Mouse (Mus musculus) macrophage (primary cell): ENCODE data around the gene Zc3h12c. TPM values are rescaled to one million over a fixed set of nuclear protein-coding genes. Genes with fewer than 3 reads are reported as not detected.

ENCODE experiments used
- H3K27ac ChIP-seq: fragments of 350-480 bp; formaldehyde crosslinking; 2 replicates; pipeline ENCODE4 v1.9.0; 2021
- H3K36me3 ChIP-seq: fragments of 350-480 bp; formaldehyde crosslinking; 2 replicates; pipeline ENCODE4 v1.9.0; 2021; ENCODE audit errors: inconsistent target
- H3K4me3 ChIP-seq: fragments of 350-480 bp; formaldehyde crosslinking; 2 replicates; pipeline ENCODE4 v1.9.0; 2021; ENCODE audit errors: inconsistent target
- H3K79me2 ChIP-seq: fragments of 350-480 bp; formaldehyde crosslinking; 2 replicates; pipeline ENCODE4 v1.9.0; 2021; ENCODE audit errors: inconsistent target
- WGBS: methylation state at CpG from one replicate; pipeline ENCODE4 v1.1.7; 2026; ENCODE audit warnings: inconsistent platforms; ENCODE audit not compliant: missing documents; 5-methylcytosine and 5-hydroxymethylcytosine counted together
- polyA plus RNA-seq: library from polyadenylated mRNA; stranded (reverse); fragments of 250-400 nt; gene quantifications from 3 replicates; pipeline ENCODE4 v1.2.4, GENCODE M21; 2018; ENCODE audit warnings: inconsistent platforms

Gene Zc3h12c
- polyA plus RNA-seq, 1 experiment from 2014 or later: 2.5 TPM

- H3K79me2 ChIP-seq: no peaks in the 10 kb centered on the region
- no peak overlapping the region for H3K4me3 ChIP-seq
- H3K27ac ChIP-seq: no peak overlapping the region
- 92% methylated on average over 9 of the region's 9 CpGs for WGBS
- no peaks in the 10 kb centered on the region for H3K36me3 ChIP-seq
Measured at GRCm38 (mm10) chr9:52103448-52104224, 64.7 kb downstream of the Zc3h12c start.

GRCm38 (mm10) chr9:52102060-52102844 is 66.1 kb downstream of the Zc3h12c start:
- Histone ChIP-seq H3K27ac (no peak overlapping the region), H3K4me3 (no peak overlapping the region), H3K79me2 (no peaks in the 10 kb centered on the region), H3K36me3 (no peaks in the 10 kb centered on the region)
- 74% methylated on average over 13 of the region's 13 CpGs for WGBS

- no peaks in the 10 kb centered on the region for H3K79me2 ChIP-seq
- no peak overlapping the region for H3K27ac ChIP-seq
- WGBS: 94% methylated on average over 14 of the region's 14 CpGs
- no peak overlapping the region for H3K4me3 ChIP-seq
- H3K36me3 ChIP-seq: no peaks in the 10 kb centered on the region
Measured at GRCm38 (mm10) chr9:52100426-52100825, 67.9 kb downstream of the Zc3h12c start.

GRCm38 (mm10) chr9:52098600-52098999 is 69.8 kb downstream of the Zc3h12c start:
- H3K27ac ChIP-seq: no peak overlapping the region
- WGBS: 3% methylated on average over 7 of the region's 7 CpGs
- H3K79me2 ChIP-seq: no peaks in the 10 kb centered on the region
- no peaks in the 10 kb centered on the region for H3K36me3 ChIP-seq
- no peak overlapping the region for H3K4me3 ChIP-seq

GRCm38 (mm10) chr9:52097386-52097785 is 71.0 kb downstream of the Zc3h12c start:
- Histone ChIP-seq H3K79me2 (no peaks in the 10 kb centered on the region), H3K36me3 (no peaks in the 10 kb centered on the region), H3K27ac (no peak overlapping the region), H3K4me3 (no peak overlapping the region)
- WGBS: 100% methylated on average over 1 of the region's 1 CpGs

- H3K36me3 ChIP-seq: no peaks in the 10 kb centered on the region
- no peaks in the 10 kb centered on the region for H3K79me2 ChIP-seq
- peak overlapping the region; percentile 32 for H3K27ac ChIP-seq
- H3K4me3 ChIP-seq: no peak overlapping the region
- 22% methylated on average over 3 of the region's 3 CpGs for WGBS
Measured at GRCm38 (mm10) chr9:52095666-52096065, 72.7 kb downstream of the Zc3h12c start.

GRCm38 (mm10) chr9:52094471-52094980 is 73.8 kb downstream of the Zc3h12c start:
- WGBS: 76% methylated on average over 10 of the region's 10 CpGs
- H3K27ac ChIP-seq: peak overlapping the region; percentile 32
- H3K36me3 ChIP-seq: no peaks in the 10 kb centered on the region
- H3K79me2 ChIP-seq: no peaks in the 10 kb centered on the region
- H3K4me3 ChIP-seq: no peak overlapping the region

GRCm38 (mm10) chr9:52094016-52094415 is 74.4 kb downstream of the Zc3h12c start:
- 98% methylated on average over 5 of the region's 5 CpGs for WGBS
- peaks cover 1% of the 10 kb centered on the region; the same call in 1 of the 2 replicates for H3K36me3 ChIP-seq
- no peak overlapping the region for H3K4me3 ChIP-seq
- no peaks in the 10 kb centered on the region for H3K79me2 ChIP-seq
- no peak overlapping the region for H3K27ac ChIP-seq

GRCm38 (mm10) chr9:52093108-52093507 is 75.3 kb downstream of the Zc3h12c start:
- Histone ChIP-seq H3K4me3 (no peak overlapping the region), H3K79me2 (no peaks in the 10 kb centered on the region), H3K27ac (no peak overlapping the region), H3K36me3 (peaks cover 9% of the 10 kb centered on the region; the same call in 1 of the 2 replicates)
- 78% methylated on average over 8 of the region's 8 CpGs for WGBS

GRCm38 (mm10) chr9:52092311-52092710 is 76.1 kb downstream of the Zc3h12c start:
- 94% methylated on average over 5 of the region's 5 CpGs for WGBS
- Histone ChIP-seq H3K79me2 (no peaks in the 10 kb centered on the region), H3K36me3 (peaks cover 17% of the 10 kb centered on the region; the same call in 1 of the 2 replicates), H3K4me3 (no peak overlapping the region), H3K27ac (no peak overlapping the region)

GRCm38 (mm10) chr9:52091752-52092151 is 76.6 kb downstream of the Zc3h12c start:
- Histone ChIP-seq H3K27ac (no peak overlapping the region), H3K36me3 (peaks cover 23% of the 10 kb centered on the region; the same call in 1 of the 2 replicates), H3K4me3 (no peak overlapping the region), H3K79me2 (no peaks in the 10 kb centered on the region)
- 85% methylated on average over 9 of the region's 9 CpGs for WGBS

GRCm38 (mm10) chr9:52082414-52082813 is 86.0 kb downstream of the Zc3h12c start:
- Histone ChIP-seq H3K27ac (peak overlapping the region; percentile 17), H3K79me2 (peaks cover 7% of the 10 kb centered on the region; the same call in 1 of the 2 replicates), H3K36me3 (peaks cover 22% of the 10 kb centered on the region), H3K4me3 (no peak overlapping the region)
- WGBS: 45% methylated on average over 4 of the region's 4 CpGs

GRCm38 (mm10) chr9:52081979-52082378 is 86.4 kb downstream of the Zc3h12c start:
- 89% methylated on average over 2 of the region's 2 CpGs for WGBS
- peak overlapping the region; percentile 17; the same call in 1 of the 2 replicates for H3K27ac ChIP-seq
- H3K36me3 ChIP-seq: peaks cover 17% of the 10 kb centered on the region
- H3K79me2 ChIP-seq: peaks cover 7% of the 10 kb centered on the region; the same call in 1 of the 2 replicates
- no peak overlapping the region for H3K4me3 ChIP-seq

GRCm38 (mm10) chr9:52077692-52078091 is 90.7 kb downstream of the Zc3h12c start:
- peaks cover 23% of the 10 kb centered on the region for H3K36me3 ChIP-seq
- H3K27ac ChIP-seq: no peak overlapping the region
- no peak overlapping the region for H3K4me3 ChIP-seq
- WGBS: 57% methylated on average over 1 of the region's 1 CpGs
- peaks cover 7% of the 10 kb centered on the region; the same call in 1 of the 2 replicates for H3K79me2 ChIP-seq

GRCm38 (mm10) chr9:52076089-52076488 is 92.3 kb downstream of the Zc3h12c start:
- WGBS: 95% methylated on average over 2 of the region's 2 CpGs

More at GRCm38 (mm10) chr9:52076089-52076488, 92.3 kb downstream of the Zc3h12c start:
- Histone ChIP-seq H3K79me2 (peaks cover 7% of the 10 kb centered on the region; the same call in 1 of the 2 replicates), H3K27ac (no peak overlapping the region), H3K36me3 (peaks cover 31% of the 10 kb centered on the region), H3K4me3 (no peak overlapping the region)
